Mouse (Mus musculus) CD4-positive, CD25-positive, alpha-beta regulatory T cell, adult 4 months (primary cell): ENCODE measurements around the gene Gcm2. TPM values are rescaled to one million over a fixed set of nuclear protein-coding genes. Genes with fewer than 3 reads are reported as not detected.

Experiments
- ATAC-seq: one replicate; pipeline ENCODE4 v1.8.0; 2017
- polyA plus RNA-seq, 2 experiments: library from polyadenylated mRNA; unstranded; fragments of 100-300 nt; shearing (Covaris generic); gene quantifications; one replicate each; pipeline ENCODE4 v1.2.1; 2017

The Gcm2 gene
- polyA plus RNA-seq, 2 experiments from 2014 or later = 0.37 to 0.69 TPM

- ATAC-seq = peak; percentile 84
These were observed 31.4 kb downstream of the Gcm2 start, which contains the start of gene Mak for GRCm38 (mm10) chr13:41079421-41079780. Gene Mak (minus strand): TSS chr13:41079706.

DNA sequence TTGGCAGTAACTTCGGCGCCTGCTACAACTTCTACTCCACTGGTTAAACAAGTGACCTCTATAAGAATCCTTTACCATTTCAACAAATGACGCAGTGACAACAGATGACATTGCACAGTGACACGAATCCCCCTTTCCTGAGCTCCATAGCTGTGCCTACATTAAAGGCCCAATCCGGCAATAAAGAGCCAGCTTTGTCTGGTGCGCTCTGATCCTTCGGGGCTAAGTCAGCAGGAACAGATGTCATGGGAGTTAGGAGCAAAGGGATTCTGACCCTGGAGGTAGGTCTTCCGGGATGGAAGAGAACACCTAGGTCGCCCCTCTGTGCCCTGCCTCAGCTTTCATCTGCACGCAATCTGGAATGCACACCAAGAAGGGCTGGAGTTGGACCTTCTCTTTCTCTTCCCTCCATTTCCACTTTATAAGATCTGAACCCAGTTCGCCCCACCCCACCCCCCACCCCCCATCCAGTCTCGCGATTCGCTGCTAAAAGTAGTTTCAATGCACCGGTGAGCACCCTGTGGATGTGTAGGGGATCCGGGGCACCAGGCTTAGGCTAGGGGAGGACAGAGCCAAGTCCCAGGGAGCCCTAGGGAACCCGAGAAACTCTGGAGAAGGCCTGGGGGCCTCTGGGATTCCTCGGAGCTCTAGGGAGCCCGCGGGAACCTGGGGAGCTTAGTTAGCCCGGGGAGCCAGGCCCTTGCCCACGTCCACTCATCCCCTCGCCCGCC lies 32.0 kb downstream of the Gcm2 start:
- no peak for ATAC-seq

GRCm38 (mm10) chr13:41077921-41078320 lies 32.9 kb downstream of the Gcm2 start:
- ATAC-seq = no peak

DNA sequence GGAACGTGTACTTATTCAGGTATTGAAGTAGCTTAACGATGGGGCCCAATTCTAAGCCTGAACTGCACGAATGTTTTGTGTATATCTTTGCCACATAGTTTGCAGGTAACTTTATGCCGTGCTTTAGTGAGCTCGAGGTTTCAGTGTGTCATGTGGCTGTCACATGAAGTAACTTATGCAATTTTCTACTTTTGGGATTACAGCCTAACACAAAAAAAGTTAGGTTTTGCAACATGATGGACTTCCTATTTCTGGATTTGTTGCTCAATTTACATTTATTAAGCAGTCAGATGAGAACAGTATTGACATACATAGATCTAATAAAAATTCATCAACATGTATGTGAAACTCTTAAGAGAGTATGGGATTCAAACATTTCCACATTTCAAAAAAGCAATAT lies 37.0 kb downstream of the Gcm2 start:
- no peak for ATAC-seq

- no peak for ATAC-seq
These were observed 39.2 kb downstream of the Gcm2 start for GRCm38 (mm10) chr13:41071617-41072016.

DNA sequence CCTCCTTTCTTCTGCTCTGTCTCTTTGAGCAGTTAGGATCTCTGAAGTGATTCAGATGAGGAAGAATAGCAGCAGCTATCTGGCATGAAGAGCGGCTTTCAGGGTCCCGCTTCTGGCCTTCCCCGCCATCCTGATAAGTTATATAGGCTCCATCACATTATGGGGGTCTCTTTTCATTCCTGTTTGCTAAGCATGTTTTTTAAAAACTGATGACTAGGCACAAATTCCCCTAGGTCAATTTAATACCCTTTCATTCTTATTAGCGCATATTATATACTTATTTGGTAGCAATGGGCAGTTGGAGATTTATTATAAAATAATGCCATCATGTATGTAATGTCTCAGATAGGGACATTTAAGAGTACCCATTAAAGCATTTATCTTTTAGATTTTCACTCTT lies 43.2 kb downstream of the Gcm2 start:
- ATAC-seq = no peak

- no peak for ATAC-seq
These were observed 58.9 kb downstream of the Gcm2 start for GRCm38 (mm10) chr13:41051965-41052364.

Other genes with a start within 250 kb of the Gcm2 start
- gene Pak1ip1, start 110.0 kb downstream of the Gcm2 start, polyA plus RNA-seq = 100 to 1,000 TPM in 1 of 2 experiments, 10 to 100 TPM in 1; 87.1 to 102 TPM
- gene Tmem14c, start 94.7 kb downstream of the Gcm2 start, polyA plus RNA-seq = 100 to 1,000 TPM; 129 to 131 TPM
- under 1 TPM in 1 of 2 experiments, not detected in 1; 0.07 TPM for gene Mak, start 31.3 kb downstream of the Gcm2 start, polyA plus RNA-seq
- not detected for gene Sycp2l, start 3.3 kb upstream of the Gcm2 start, polyA plus RNA-seq
- gene Elovl2, start 109.4 kb upstream of the Gcm2 start, polyA plus RNA-seq = not detected
- 1 to 10 TPM; 2.4 to 4.1 TPM for gene Smim13, start 138.8 kb upstream of the Gcm2 start, polyA plus RNA-seq
- gene Gm17364, start 162.9 kb upstream of the Gcm2 start, polyA plus RNA-seq = not detected